Mouse (Mus musculus) ES-E14 (cell line): ENCODE measurements around the gene Rnf224.

Experiments
- CHD2 ChIP-seq: IDR thresholded peaks from 2 replicates; pipeline ENCODE4 v1.6.1; 2014; ENCODE audit warnings: mild to moderate bottlenecking, low read depth, low read length, inconsistent platforms
- MAFK ChIP-seq: IDR thresholded peaks from 2 replicates; pipeline ENCODE4 v1.6.1; 2014; ENCODE audit warnings: mild to moderate bottlenecking, low read depth, low read length, inconsistent platforms; ENCODE audit not compliant: insufficient read depth
- ZC3H11A ChIP-seq: IDR thresholded peaks from 2 replicates; pipeline ENCODE4 v1.6.1; 2012; ENCODE audit warnings: low read depth, mild to moderate bottlenecking, inconsistent platforms, low read length, borderline replicate concordance
- ZNF384 ChIP-seq: IDR thresholded peaks from 2 replicates; pipeline ENCODE4 v1.6.1; 2012; ENCODE audit warnings: low read depth, low read length, inconsistent platforms

GRCm38 (mm10) chr2:25273010-25273409, 36.4 kb upstream of the Rnf224 start:
- TF ChIP-seq MAFK (no peak), CHD2 (no peak), ZC3H11A (no peak), ZNF384 (no peak)
